Comparison of ENCODE assay signal across 9 mouse cellular contexts in the genomic region with DNA sequence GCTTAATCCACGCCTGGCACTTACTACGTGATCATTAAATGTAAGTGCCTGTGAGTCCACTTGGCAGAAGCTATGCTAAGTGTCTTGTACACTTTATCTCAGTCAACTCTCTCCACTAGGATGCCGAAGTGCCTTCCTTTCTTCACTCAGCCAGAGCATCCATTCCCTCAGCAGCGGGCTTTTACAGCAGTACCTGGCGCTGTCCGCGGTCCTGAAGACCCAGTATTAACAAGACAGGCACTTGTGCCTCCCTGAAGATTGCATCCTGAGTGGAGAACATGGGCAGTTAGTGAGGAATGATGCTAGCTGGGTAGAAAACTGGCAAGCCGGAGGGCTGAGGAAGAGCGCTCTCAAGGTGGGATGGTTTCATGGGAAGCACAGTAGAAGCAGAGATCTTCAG.
DNase-seq lines count a peak whose midpoint lies in the region; ATAC-seq and TF ChIP-seq lines count a peak whose summit lies in the region.
"Had no signal": no experiment of that assay in that cellular context is flagged by ENCODE, and none has a peak within 500 bp of the region (broad histone marks: within the 10 kb centered on the region; RNA-seq: fewer than 3 reads in every experiment).

No protein-coding gene starts in this region.

- H3K4me3 ChIP-seq in kidney, adult 2 months (ENCODE audit: insufficient read depth, low read depth, low read length) = no peak overlapping the region
- no peak overlapping the region for H3K4me3 ChIP-seq in kidney, embryonic 14.5 days (ENCODE audit: low read length)
- H3K4me3 ChIP-seq in embryonic facial prominence, embryonic 10.5 days = no peak overlapping the region
- no peak overlapping the region for H3K4me3 ChIP-seq in lung, adult 2 months (replicated peaks; ENCODE audit: extremely low read depth, low read depth, low read length)
- H3K4me3 ChIP-seq: limb, embryonic 13.5 days had no signal

- TF ChIP-seq CTCF in kidney, adult 2 months (conservative IDR thresholded peaks at IDR 0.05; ENCODE audit: insufficient read depth, insufficient read length, low read depth, low read length) = no peak
- no peak for TF ChIP-seq CTCF in lung, adult 2 months (IDR thresholded peaks at IDR 0.05; ENCODE audit: insufficient read depth, low read length)

- no peaks in the 10 kb centered on the region for H3K27me3 ChIP-seq in kidney, adult 2 months (replicated peaks; ENCODE audit: control insufficient read depth, insufficient read depth, low read length)
- H3K27me3 ChIP-seq in kidney, embryonic 14.5 days (ENCODE audit: control insufficient read depth, insufficient read depth, low read length) = no peaks in the 10 kb centered on the region
- H3K27me3 ChIP-seq in embryonic facial prominence, embryonic 10.5 days (replicated peaks; ENCODE audit: low read depth, poor library complexity, severe bottlenecking) = no peaks in the 10 kb centered on the region
- H3K27me3 ChIP-seq: limb, embryonic 13.5 days had no signal

- H3K4me1 ChIP-seq in kidney, adult 2 months (ENCODE audit: control insufficient read depth, insufficient read depth, low read length) = no peaks in the 10 kb centered on the region
- peaks cover 1% of the 10 kb centered on the region; the same call in 1 of the 2 replicates for H3K4me1 ChIP-seq in kidney, embryonic 14.5 days (ENCODE audit: control insufficient read depth, insufficient read depth, low read length)
- H3K4me1 ChIP-seq in embryonic facial prominence, embryonic 10.5 days = 0 out of 2 replicates have a peak, but pooled peaks cover 5% of the 10 kb centered on the region
- H3K4me1 ChIP-seq in lung, adult 2 months (ENCODE audit: control insufficient read depth, insufficient read depth, low read length) = no peaks in the 10 kb centered on the region
- H3K4me1 ChIP-seq: limb, embryonic 13.5 days had no signal

- no peak for TF ChIP-seq POLR2A in kidney, adult 2 months (IDR thresholded peaks at IDR 0.05; ENCODE audit: low read depth, low read length)
- TF ChIP-seq POLR2A in lung, adult 2 months (IDR thresholded peaks at IDR 0.05; ENCODE audit: borderline replicate concordance, extremely low read depth, low read depth, low read length) = no peak

- no peak overlapping the region for H3K4me2 ChIP-seq in kidney, embryonic 14.5 days (replicated peaks; ENCODE audit: low read depth, low read length)
- H3K4me2 ChIP-seq: limb, embryonic 13.5 days had no signal

- no peaks in the 10 kb centered on the region for H3K36me3 ChIP-seq in kidney, adult 2 months (ENCODE audit: control insufficient read depth, insufficient read depth, low read length)
- H3K36me3 ChIP-seq in kidney, embryonic 14.5 days (ENCODE audit: control insufficient read depth, insufficient read depth, low read length) = no peaks in the 10 kb centered on the region
- H3K36me3 ChIP-seq in embryonic facial prominence, embryonic 10.5 days (replicated peaks) = no peaks in the 10 kb centered on the region
- H3K36me3 ChIP-seq: limb, embryonic 13.5 days had no signal

- DNase-seq in kidney, adult 2 months = peak; percentile 30
- peak; percentile 16 for DNase-seq in adipocyte (ENCODE audit: low spot score)
- DNase-seq in embryonic facial prominence, embryonic 10.5 days (ENCODE audit: low spot score) = peak; percentile 84
- peak; percentile 12 for DNase-seq in lung, adult 2 months
- DNase-seq in cerebellum, adult 8-10 months = no peak
- DNase-seq in left cerebral cortex, adult 9 months (ENCODE audit: low spot score in 2 of 2) = no peak

- no peaks in the 10 kb centered on the region for H3K9me3 ChIP-seq in kidney, embryonic 14.5 days (ENCODE audit: control insufficient read depth, low read length)
- no peaks in the 10 kb centered on the region for H3K9me3 ChIP-seq in embryonic facial prominence, embryonic 10.5 days
- H3K9me3 ChIP-seq: limb, embryonic 13.5 days had no signal

- no peak overlapping the region for H3K9ac ChIP-seq in kidney, embryonic 14.5 days (ENCODE audit: low read depth, low read length)
- H3K9ac ChIP-seq: limb, embryonic 13.5 days had no signal

- ATAC-seq in kidney, embryonic 14.5 days (ENCODE audit: low FRiP score, low TSS enrichment) = no peak
- no peak for ATAC-seq in inflammation-experienced regulatory T-cells, adult 6 months

- WGBS in kidney, adult 2 months = 36% methylated on average over 9 of the region's 9 CpGs
- 35% methylated on average over 9 of the region's 9 CpGs for WGBS in kidney, embryonic 14.5 days
- 40% methylated on average over 9 of the region's 9 CpGs for WGBS in embryonic facial prominence, embryonic 10.5 days
- 39% methylated on average over 9 of the region's 9 CpGs for WGBS in lung, adult 2 months

- no peak overlapping the region for H3K27ac ChIP-seq in kidney, adult 2 months (ENCODE audit: insufficient read depth, low read depth, low read length)
- no peak overlapping the region for H3K27ac ChIP-seq in kidney, embryonic 14.5 days (ENCODE audit: low read depth, low read length)
- no peak overlapping the region for H3K27ac ChIP-seq in embryonic facial prominence, embryonic 10.5 days (replicated peaks)
- H3K27ac ChIP-seq: limb, embryonic 13.5 days had no signal

Comparison
In these comparisons a context has a peak if more than half of its experiments do, and no peak if none do; other contexts are left out.
1. DNase-seq: peak in kidney, adult 2 months (single experiment), adipocyte (single experiment), embryonic facial prominence, embryonic 10.5 days (single experiment) and lung, adult 2 months (single experiment); none in cerebellum, adult 8-10 months (single experiment) and left cerebral cortex, adult 9 months (0 of 2).